Mouse (Mus musculus) megakaryocyte, embryonic 14.5 days (primary cell): ENCODE results near the gene Vill.

Experiments
- FLI1 ChIP-seq: IDR thresholded peaks from 2 replicates; pipeline ENCODE4 v1.6.1; 2012; ENCODE audit warnings: low read length, inconsistent platforms, mixed read lengths
- GATA1 ChIP-seq: IDR thresholded peaks from 3 replicates; pipeline ENCODE4 v1.6.1; 2012; ENCODE audit warnings: mixed read lengths, low read length, inconsistent platforms, borderline replicate concordance

- TF ChIP-seq GATA1 (no peak), FLI1 (no peak)
These were observed 16.7 kb upstream of the Vill start for GRCm38 (mm10) chr9:119035836-119036235.
